Mouse (Mus musculus) heart, postnatal 10 days (tissue): ENCODE results near the gene Serpina3b. TPM values are rescaled to one million over a fixed set of nuclear protein-coding genes. Genes with fewer than 3 reads are reported as not detected.
"Not testable (repeated sequence)": the region's sequence is repeated elsewhere in the genome, so short reads cannot be mapped to it uniquely, and the experiment has no call there.

Experiments used
- DNase-seq, 2 experiments: peaks; one replicate each; pipeline ENCODE4 v3.0.0; 2021
- intact Hi-C: fragments of 180-260 bp; cut with DNase I; formaldehyde crosslinking; loops from one replicate; pipeline ENCODE4 v1.15.1; 2025
- total RNA-seq, 2 experiments: library from RNA; stranded (reverse); gene quantifications; 2 replicates each; pipeline ENCODE4 v1.2.3; 2021

Gene Serpina3b
- total RNA-seq: not detected

- no peak for DNase-seq
- intact Hi-C loops: no loop called here
These were observed at the start of gene Serpina3b for GRCm38 (mm10) chr12:104127696-104128095. Gene Serpina3b (plus strand): TSS chr12:104127996.

- DNase-seq: no peak
- intact Hi-C loops: no loop called here
These were observed 37.7 kb upstream of the Serpina3b start for GRCm38 (mm10) chr12:104090119-104090518.

- DNase-seq: no peak
- intact Hi-C loops: no loop called here
These were observed 36.5 kb upstream of the Serpina3b start for GRCm38 (mm10) chr12:104091303-104091702.

DNA sequence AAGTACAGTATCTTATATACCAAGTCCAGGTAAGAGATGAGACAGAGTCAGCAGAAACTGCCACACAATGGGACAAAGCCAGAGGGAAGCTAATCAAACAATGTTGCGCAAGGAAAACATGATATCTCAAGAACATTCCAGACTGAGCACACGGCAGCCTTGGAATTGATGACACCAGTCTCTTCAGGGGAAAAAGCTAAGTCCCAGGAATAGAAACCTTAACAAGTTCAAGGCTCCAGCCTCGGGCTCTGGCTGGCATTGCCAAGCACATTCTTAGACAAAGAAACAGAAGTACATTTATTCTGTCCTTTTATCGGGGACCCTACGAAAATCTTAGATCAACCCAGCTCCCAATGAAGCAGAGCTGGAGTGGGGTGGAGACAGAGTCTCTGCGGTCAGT, 27.0 kb upstream of the Serpina3b start, which contains the start of gene Serpina5:
TSS of gene Serpina5 (plus strand) at position 346 of the 400 bp plus-strand sequence.
- intact Hi-C loops: no loop called here

DNA sequence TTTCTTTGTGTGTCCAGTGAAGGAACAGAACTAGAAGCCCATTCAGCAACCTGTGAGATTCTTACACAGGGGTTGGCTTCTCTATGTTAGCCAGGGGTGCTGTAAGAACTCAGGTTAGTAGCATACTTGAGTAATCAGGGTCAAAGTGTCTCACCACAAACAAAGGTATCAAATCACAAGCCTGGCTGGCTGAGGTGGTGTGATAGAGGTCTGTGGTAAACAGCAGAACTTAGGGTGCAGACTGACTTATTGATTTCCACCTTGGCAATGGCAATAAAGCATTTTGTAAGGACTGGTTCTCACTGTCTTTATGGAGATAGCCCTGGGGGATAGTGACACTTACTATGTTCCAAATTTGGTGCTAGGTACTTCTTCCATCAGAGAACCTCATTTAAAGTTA, 21.9 kb upstream of the Serpina3b start:
- intact Hi-C loops: no loop called here
- no peak for DNase-seq

More for the DNA sequence above, 27.0 kb upstream of the Serpina3b start, which contains the start of gene Serpina5:
- no peak for DNase-seq

DNA sequence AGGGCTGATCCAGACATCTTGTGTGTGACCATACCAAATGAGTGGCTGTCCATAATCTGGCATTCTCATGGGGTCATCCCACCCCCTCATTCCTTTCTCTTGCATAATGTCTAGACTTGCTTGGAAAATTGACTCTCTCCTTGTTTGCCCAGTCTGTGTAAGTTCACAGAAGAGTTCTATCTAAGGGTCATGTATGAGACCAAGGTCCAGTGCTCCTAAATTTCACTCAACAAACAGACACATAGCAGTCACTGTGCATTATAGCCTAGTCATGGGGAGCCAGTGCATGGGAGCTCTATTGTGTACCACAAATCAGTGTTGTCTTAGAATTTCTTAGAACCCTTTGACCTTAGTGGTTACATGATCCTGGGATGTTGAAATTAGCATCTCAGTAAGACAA, 20.9 kb upstream of the Serpina3b start:
- intact Hi-C loops: no loop called here
- no peak for DNase-seq

DNA sequence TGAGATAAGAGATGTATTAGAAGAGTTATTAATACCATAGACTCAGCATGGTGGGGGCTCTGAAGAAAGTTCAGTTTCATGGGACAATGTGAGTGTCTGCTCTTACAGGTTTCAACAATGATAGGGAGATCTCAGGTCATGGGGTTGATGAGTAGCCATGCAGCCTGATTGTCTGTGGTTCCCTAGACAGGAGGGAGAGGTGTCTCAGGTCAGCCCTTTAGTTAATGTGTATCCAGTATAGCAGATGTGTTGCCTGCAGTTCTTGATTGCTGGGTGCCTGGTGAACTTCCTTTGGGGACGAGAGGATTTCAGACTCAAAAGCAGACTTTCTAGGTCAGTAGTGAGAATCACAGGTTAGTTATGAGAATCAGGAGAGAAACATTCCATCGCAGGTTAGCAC, 19.3 kb upstream of the Serpina3b start:
- no peak for DNase-seq
- intact Hi-C loops: no loop called here

DNA sequence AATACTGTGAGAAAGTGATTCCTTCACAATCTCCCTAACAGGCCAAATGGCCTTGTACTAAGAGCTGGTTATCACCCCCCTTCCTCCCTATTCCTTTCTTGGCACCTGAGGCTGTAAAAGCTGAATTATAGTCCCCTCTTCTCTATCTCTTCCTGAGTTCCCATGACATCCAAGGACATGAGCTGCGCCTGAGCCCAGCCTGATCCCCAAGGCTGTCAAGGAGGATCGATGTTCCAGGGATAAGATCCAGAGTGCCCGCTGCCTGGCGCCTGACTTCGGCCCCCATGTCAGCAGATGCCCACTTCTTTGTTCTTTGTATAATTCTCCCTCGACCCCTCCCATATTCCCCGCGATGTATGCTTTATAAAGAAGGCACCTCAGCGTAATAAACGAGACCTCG, 15.5 kb upstream of the Serpina3b start, which contains the start of gene Serpina3a:
TSS of gene Serpina3a (plus strand) at position 392 of the 400 bp plus-strand sequence.
- DNase-seq, intact Hi-C loops: not testable (repeated sequence)

DNA sequence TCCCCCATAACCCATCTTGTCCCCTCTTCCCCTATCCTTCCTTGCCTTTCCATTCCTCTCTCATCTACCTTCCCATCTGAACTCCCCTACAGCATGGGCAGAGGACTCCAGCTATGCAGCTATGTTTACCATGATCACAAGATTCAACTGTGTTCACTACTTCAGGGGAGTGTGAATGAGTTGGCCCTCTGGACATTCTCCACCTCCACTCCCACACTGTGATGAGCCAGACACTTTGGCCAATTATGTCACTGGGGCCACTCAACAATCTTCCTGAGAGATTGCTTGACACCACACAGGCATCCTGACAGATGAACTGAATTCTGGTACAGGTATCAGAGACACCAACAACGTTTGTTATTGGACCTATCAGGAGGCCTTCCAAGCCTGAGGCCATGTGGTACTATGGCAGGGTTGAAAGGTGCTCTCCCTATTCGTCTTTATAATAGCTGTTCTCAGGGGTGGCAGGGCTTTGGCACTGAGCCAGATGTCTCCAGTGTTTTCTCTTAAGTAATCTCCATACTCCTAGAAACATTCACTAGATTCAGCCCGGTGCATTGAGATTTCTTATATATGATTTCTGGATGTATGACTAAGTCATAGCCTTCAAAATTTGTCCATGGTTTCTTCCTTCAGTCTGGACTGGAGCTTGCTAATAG, 12.7 kb upstream of the Serpina3b start:
- DNase-seq: no peak
- intact Hi-C loops: no loop called here

DNA sequence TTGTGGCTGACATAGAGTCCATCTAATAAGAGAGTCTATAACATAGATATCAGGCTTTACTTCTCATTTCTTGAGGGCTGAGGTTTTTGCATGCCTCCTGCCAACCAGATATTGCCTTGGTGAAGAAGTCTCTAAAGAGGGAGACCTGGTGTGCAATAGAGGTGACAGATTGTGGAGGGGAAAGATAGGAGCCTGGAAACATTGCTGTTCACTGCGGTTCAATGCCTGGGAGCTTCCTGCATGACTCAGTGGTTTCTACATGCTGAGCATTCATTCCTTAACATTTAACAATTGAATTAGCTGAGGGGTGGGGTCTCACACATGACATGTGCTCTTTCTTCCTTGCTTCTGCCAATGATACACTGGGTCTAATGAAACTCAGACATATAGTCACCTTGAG, 4.7 kb upstream of the Serpina3b start:
- no peak for DNase-seq
- intact Hi-C loops: no loop called here

GRCm38 (mm10) chr12:104123996-104124395, 3.8 kb upstream of the Serpina3b start:
- no peak for DNase-seq
- intact Hi-C loops: no loop called here

GRCm38 (mm10) chr12:104125021-104125560, 2.7 kb upstream of the Serpina3b start:
- DNase-seq: peak in 1 of 2 experiments; percentile 8

DNA sequence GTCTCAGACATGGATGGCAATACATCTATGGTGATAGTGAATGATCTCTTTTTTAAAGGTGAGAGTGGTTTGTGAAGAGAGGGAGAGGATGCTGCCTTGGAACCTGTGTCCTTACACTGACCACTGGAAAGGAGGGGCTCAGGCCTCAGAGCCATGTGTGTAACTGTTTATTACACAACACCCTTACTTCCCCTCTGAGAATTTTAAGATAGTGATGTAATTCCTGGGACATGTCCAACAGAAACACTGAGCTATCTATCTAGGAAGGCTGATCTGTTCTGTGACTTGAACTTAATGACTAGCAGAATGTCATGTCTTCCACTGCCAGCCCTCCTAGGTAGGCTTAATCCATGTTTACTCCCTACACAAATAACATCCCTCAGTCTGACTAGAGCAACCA, 3.2 kb downstream of the Serpina3b start:
- intact Hi-C loops: no loop called here

More at GRCm38 (mm10) chr12:104125021-104125560, 2.7 kb upstream of the Serpina3b start:
- intact Hi-C loops: no loop called here

GRCm38 (mm10) chr12:104138216-104138615, 10.4 kb downstream of the Serpina3b start:
- intact Hi-C loops: no loop called here
- DNase-seq: no peak

More for the DNA sequence above, 3.2 kb downstream of the Serpina3b start:
- peak; percentile 31 to 36 for DNase-seq

DNA sequence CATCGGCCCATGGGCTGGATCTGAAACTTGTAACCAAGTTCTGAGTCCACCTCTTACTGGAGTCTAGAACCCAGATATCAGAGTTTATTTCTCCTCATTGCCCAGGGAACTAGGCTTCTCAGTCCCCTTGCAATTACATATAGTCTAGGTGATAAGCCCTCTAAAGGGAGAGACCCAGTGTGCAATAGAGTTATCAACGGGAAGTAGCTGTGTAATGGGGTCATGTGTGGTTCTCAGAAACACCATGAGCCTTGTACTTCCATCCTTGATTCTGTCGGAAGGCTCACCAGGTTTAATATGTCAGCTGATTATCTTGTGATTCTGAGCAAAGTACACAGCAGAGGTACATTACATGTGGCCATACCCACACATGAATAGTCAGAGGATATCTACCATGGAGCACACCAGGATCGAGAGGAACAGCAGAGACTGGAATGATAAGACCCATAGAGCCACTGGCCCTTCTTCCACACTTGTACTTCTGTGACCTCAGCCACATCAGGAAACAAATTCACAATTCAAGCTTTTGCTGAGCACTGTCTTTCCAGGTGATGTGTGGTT, 12.8 kb downstream of the Serpina3b start:
- intact Hi-C loops: no loop called here
- DNase-seq: no peak

GRCm38 (mm10) chr12:104141506-104141905, 13.7 kb downstream of the Serpina3b start:
- intact Hi-C loops: no loop called here
- DNase-seq: no peak

DNA sequence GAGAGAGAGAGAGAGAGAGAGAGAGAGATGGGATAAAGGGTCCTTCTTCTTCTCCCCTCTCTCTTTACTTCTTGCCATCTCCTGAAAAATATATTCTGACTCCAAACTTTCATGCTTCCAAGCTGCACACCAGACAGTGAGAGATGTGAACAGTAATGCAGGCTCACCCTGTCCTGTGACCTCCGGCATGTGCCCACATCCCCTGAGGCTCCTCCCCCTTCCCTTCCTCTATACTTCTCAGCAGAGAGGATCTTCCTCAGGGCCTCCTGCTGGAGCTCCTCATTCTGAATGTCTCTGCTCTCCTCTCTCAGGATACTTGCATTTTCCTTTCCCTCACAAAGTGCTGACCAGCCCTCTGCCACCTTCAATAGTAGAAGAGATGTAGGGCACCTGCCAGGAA, 14.6 kb downstream of the Serpina3b start:
- no peak for DNase-seq
- intact Hi-C loops: no loop called here

DNA sequence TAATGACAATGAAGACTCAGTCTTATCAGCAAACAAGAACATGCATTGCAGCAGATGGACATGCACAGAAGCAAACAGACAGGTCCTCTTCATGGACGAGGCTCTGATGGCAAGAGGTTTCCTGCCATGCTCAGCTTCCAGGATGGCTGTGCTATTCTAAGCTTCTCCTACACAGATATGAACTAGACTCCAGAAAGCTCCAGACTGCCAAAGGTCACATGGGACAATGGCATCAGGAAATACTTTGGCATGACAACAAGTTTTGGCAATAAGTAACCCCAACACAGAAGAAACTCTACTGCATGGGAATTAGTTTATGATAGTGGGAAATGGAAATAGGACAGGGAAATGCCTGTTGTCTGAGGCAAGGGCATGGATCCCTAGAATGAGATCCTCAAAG, 15.5 kb downstream of the Serpina3b start:
- intact Hi-C loops: no loop called here
- no peak for DNase-seq

DNA sequence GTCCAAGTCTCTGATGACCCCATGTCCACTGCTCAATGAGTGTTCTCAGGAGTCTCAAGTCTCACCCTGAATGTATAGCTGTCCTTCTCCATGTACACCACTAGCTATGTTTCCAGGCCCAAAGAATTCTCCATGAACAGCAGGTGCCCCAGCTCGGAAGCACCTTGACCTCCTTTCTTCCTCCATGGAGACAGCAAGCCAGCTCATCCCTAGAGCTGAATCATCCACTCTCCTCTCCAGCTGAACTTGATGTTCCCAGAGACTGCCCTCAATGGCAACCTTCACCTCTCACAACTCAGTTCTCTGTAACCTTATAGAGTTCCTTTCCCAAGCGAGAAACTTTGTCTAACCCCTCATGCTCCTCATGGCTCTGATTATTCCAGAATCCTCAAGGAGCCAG, 17.8 kb downstream of the Serpina3b start:
- intact Hi-C loops: loop anchor here (5.0 kb wide), 1 partner anchor 247 kb away; no protein-coding TSS in a partner anchor

DNA sequence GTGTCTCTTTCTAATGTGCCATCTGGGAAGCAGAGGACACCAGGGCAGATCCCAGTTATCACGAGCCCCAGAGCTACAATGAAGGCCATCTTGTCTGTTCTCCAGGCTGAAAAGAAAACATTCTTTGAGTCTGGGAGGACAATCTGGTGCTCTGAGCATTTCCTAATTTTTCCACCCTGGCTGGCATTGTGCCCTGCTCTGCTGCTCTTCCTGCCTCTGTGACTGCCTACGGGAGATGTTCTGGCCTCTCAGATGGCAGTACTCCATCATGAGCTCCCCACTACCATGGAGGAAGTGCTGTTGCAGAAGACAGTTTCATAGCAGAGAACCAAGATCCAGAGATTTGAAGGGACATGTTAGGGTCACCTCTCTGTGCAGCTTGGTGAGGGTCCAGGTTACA, 24.2 kb downstream of the Serpina3b start:
- intact Hi-C loops: no loop called here
- DNase-seq: no peak

More for the DNA sequence above, 17.8 kb downstream of the Serpina3b start:
- DNase-seq: no peak

- intact Hi-C loops: no loop called here
- no peak for DNase-seq
These were observed 25.3 kb downstream of the Serpina3b start for GRCm38 (mm10) chr12:104153041-104153645.
